Mouse (Mus musculus) lung, postnatal 4 days (tissue): ENCODE results near the gene Gm11034.

ENCODE experiments used
- DNase-seq, 2 experiments: peaks; one replicate each; pipeline ENCODE4 v3.0.0; 2021

Gene Gm11034

GRCm38 (mm10) chr8:72210710-72211109 is 2.7 kb downstream of the Gm11034 start:
- no peak for DNase-seq

GRCm38 (mm10) chr8:72210222-72210621 is 3.2 kb downstream of the Gm11034 start:
- DNase-seq = no peak

GRCm38 (mm10) chr8:72208582-72208981 is 4.9 kb downstream of the Gm11034 start:
- no peak for DNase-seq

GRCm38 (mm10) chr8:72197997-72198396 is 15.4 kb downstream of the Gm11034 start:
- no peak for DNase-seq

DNA sequence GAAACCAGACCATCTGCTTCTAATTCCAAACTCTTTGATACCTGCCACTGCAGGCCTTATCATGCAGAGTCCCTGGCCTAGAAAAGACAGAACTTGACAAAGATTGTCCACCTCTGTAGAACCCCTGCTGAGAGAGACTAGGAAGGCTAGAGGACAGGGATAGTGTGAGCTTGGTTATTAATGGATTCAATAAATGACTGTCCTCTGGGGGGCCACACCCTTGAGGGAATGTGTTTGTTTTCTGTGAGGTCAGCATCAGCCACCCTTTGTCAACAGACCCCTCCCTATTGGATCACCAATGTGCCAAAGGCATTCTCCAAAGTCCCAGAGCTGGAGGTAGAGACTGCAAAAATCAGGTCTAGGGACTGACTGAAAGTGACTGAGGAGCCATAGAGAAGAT is 21.4 kb downstream of the Gm11034 start:
- no peak for DNase-seq

DNA sequence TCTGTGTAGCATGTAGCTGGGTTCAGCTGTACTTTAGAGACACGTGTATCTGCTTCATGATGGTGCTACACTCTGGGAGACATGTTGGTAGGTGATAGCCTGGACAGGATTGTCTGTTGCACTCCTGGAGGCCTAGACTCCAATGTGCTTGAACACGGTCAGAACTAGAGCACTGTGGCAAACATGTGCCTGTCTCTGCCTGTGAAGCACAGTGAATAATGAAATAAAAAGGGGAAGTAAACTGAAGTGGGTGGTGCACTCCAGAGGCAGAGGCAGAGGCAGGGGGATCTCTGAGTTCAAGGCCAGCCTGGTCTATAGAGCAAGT is 23.3 kb downstream of the Gm11034 start:
- no peak for DNase-seq

DNA sequence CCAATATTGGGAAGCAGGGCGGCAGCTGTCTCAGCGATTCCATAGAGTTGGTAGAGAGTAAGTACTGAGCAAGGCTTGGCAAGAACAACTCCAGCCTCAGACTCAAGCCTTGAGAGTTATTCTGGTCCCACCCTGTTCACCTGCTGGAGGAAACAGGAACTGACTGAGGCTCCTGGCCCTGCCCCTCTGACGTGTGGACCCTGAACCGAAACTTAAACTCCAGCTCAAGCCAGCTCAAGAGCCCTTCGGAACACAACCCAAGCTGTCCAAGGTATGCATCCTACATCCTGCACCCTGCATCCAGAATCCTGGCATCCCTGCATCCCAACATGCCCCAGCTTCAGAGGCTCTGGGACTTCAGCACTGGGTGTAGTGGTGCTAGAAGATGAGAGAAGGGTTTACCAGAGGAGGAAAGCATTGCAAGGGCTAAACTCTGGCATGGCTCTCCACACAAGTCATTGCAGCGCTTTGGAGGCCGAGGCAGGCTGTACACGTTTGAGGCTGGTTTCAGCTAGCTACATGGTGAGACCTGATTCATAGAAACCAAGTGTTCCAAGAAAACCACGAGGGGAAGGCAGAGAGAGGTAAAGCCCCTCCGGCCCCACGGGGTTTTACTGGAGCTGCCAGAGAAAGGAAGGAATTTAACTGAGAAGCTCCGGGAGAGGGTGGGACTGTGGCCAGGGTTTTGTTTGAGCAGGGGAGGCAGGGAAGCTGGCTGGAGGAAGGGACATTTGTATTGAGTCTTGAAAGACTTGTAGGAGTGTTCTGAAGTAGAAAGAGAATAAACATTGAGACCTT is 23.8 kb downstream of the Gm11034 start, which contains the start of gene Hsh2d:
TSS of gene Hsh2d (plus strand) at position 222 of the 798 bp plus-strand sequence.
- peak; percentile 68 to 74 for DNase-seq

- DNase-seq = no peak
Measured at GRCm38 (mm10) chr8:72187793-72188331, 25.6 kb downstream of the Gm11034 start.

- DNase-seq = no peak
Measured at GRCm38 (mm10) chr8:72183554-72184202, 29.8 kb downstream of the Gm11034 start.

DNA sequence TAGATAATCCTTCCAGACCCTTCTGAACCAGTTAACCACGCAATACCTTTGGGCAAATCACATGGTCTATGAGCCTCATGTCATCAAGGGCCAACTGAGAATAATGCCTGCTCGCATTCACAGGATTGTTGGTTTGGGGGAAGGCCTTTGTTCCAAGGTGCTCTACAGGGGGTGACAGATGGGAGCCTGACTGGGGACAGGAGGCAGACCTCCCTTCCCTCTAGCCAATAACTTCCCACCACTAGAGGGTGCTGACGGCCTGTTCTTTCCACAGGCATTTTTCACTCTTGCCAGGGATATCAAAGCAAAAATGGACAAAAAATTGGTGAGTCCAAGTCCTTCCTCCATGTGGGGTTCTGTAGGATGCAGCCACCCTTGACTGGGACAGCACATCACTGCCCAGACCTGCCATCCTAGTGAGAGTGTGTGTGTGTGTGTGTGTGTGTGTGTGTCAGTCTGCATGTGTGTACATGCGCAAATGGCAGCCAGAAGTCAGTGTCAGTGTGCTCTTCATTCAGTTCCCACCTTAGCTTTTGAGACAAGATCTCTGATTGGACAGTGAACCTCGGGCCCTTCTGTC is 36.0 kb downstream of the Gm11034 start:
- DNase-seq = peak; percentile 54 to 82

DNA sequence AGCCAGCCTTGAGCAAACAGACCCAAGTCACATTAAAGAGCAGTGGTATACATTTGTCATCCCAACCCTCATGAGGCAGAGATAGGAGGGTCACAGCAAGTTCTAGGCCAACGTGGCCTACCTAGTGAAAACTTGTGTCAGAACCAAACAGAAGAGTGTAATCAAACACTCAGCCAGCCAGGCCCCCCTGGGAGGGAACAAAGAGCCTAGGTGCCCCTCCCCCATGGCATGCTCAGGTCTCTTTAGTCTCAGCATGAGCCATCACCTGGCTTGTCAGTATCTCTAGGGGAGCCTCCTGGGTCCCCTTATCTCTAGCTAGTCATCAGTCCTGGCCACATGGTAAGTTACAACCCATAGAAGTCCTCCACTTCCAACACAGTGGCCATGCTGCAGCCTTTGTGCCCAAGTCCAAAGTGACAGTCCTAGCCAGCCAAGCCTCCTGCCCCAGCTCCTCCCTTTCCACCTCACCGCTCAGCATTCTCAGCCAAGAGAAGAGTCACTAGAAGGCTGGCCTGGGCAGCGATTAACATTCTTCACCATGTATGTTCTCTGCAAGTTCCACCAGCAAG is 43.7 kb downstream of the Gm11034 start:
- DNase-seq = peak in 1 of 2 experiments; percentile 17

DNA sequence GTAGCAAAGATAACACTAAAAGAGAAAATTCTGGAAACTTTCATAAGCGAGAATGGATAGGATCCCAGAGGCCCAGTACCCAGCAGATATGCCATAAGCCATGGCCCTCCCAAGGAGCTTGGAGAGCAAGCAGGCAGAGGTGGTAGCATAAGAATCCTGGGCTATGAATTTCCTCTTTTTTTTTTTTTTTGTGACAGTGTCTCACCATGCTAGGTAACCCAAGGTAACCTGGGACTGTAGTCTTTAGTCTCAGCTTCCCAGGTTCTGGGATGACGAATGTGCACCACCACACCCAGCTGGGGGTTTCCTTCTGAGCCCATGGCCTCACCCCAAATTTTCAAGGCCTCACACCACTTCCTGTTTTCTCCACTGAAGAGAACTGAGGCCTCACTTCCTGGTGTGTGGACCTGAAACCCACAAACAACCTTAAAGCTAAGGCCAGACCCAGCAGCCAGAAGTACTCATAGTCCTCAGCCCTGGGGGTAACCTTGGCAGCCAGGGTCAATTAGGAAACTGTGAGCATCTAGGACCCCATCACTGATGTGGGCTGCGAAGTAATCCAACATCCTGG is 44.3 kb downstream of the Gm11034 start:
- peak; percentile 39 to 56 for DNase-seq
